Mouse (Mus musculus) spleen, postnatal 4 days (tissue): ENCODE results near the gene H2-Eb2.
"Not testable (repeated sequence)": the region's sequence is repeated elsewhere in the genome, so short reads cannot be mapped to it uniquely, and the experiment has no call there.

Experiments
- DNase-seq, 2 experiments: peaks; one replicate each; pipeline ENCODE4 v3.0.0; 2022; ENCODE audit warnings: low spot score in 2 of 2

The H2-Eb2 gene

DNA sequence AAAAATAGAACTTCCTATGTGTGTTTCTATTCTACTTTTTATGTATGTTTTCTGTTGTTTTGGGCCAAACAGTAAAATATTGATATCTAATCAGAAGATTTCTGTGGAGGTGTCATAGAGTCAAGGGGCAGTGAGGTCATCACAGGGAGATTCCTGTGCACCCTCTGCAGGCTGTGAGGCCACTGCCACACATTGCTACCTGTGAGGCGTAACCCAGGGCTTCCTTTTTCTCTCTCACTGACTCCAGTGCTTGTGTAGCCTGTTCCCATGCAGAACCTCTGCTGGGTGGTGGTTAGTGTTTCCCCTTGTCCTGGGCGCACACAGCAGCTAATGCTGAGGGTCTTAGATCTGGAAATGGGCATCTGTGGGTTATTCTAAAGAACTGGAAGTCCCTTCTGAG is 19.1 kb upstream of the H2-Eb2 start:
- no peak for DNase-seq

DNA sequence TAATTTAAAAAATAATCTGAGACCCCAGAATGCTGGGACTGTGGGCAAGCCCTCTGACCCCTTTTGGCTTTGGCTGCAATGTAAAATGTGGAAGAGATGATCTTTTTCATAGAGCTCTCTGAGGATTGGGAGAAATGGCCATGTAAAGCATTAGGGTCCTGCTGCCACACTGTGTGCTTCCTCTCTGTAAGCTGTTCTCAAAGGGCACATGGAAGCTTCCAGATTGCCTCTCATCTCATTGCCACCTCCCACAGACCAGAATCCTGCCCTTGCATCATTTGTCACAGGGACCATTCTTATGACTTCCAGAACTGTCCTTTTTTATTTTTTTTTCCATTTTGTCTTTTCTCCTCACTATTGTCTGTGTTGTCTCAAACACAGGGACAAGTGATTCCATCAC is 18.2 kb upstream of the H2-Eb2 start:
- DNase-seq = no peak

DNA sequence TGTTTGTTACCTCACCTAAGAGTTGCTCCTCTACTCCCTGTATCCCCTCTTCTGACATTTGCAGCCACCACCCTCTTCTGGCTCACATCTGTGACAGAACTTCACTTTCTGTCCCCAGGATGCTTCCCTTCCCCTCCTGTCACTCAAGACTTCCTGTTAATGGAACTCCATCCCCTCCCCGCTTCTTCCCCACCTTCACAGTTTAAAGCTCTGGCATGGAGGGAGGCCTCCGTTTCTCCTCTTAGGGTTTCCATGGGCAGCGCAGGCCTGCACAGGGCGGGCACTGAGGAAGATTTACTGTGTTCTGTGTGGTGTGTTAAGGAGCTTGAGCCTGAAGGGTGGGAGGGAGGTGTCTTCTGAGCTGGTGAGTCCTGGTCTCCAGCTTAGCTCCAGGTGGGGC is 17.3 kb upstream of the H2-Eb2 start:
- no peak for DNase-seq

DNA sequence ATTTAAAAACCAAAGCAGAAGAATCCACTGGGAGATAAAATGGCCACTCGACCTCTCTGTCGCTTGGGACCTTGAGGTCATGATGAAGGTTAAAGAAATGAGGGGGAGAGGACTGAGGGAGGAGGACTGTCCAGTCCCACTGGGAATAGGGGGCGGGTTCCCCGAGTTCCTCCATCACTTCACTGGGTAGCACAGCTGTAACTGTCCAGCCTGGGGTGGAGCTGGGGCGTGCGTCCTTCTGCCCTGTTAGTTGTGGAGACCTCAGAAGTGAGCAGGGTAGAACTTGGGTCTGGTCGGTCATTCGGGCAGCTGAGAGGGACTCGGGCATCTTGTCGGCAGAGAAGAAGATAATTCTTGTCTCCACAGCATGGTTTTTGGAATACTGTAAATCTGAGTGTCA is 16.2 kb upstream of the H2-Eb2 start:
- no peak for DNase-seq

DNA sequence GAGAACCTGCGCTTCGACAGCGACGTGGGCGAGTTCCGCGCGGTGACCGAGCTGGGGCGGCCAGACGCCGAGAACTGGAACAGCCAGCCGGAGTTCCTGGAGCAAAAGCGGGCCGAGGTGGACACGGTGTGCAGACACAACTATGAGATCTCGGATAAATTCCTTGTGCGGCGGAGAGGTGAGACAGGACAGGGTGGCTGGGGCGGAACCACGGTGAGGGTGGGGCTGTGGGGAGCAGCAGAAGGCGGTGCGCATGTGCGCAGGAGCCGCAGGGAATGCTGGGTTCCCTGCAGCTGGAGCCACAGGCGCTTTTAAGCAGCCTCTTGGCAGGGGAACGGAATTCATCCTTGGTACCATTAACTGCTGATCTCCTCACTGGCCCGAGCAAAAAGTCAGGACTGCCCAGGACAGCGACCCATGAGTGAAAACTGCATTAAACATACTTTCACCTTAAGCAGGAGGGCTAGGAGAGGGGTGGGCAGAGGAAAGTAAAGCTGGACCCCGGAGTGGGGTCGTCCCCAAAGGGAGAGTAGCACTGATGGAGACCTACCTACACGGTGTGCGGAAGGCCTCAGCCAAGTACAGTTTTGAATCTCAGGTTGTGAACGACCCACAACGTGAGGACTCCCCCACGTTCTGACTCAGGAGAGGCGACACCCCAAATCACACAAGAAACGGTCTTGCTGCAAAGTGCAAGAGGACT is 15.6 kb upstream of the H2-Eb2 start:
- DNase-seq = peak in 1 of 2 experiments; percentile 45

DNA sequence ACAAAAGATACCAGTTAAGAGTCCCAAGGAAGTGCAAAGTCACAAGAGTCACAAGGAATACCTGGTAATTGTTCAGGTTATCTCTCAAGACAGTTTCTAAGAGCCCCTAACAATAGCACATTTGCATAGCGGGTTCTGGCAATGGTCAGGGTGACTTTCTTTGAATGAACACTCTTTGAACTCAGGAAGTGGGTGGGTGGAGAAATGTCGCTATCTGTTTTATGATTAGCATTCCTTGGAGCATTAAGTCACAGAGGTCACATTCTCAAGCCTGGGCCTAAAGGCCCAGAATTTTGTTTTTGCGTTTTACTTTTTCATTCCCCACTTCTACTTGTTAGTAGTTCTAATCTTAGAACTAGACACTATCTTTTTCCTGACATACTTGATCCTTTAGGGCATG is 14.9 kb upstream of the H2-Eb2 start:
- not testable (repeated sequence) for DNase-seq

DNA sequence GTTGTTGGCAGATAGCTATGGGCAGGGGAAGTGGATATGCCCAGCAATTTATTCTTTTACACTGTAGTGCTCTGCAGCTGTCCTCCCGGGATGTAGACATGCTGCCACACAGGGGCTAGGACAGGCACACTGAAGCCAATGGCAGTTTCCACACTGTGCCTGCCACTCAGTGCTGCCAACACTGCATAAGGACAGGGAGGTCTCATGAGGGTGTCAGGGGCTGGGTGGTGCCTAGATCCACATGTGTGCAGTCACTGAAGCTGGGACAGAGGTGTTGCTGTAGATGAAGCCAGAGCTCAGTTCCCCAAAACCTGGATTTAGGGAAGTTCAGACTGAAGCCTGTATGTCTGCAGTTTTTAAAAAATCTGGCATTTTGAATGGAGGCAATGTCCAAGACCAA is 13.3 kb upstream of the H2-Eb2 start:
- DNase-seq = no peak

DNA sequence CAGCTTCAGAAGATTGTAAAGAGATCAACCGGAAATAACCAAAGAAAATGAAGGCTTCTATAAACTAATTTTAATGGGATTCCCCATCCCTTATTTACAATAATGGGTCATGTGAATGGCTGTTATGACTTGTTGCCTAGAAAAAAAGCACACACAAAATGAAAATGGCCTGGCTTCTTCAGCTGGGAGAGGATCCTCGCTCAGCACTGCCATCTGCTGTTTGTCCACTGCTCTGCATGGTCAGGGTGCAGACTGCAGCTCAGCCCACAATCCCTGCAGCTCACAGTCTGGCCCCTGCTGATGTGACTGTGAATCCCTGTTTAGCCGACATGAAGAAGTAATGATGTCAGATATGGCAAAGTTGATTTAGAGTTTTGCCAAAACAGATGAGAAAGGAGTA is 12.1 kb upstream of the H2-Eb2 start:
- DNase-seq = peak; percentile 74 to 89

DNA sequence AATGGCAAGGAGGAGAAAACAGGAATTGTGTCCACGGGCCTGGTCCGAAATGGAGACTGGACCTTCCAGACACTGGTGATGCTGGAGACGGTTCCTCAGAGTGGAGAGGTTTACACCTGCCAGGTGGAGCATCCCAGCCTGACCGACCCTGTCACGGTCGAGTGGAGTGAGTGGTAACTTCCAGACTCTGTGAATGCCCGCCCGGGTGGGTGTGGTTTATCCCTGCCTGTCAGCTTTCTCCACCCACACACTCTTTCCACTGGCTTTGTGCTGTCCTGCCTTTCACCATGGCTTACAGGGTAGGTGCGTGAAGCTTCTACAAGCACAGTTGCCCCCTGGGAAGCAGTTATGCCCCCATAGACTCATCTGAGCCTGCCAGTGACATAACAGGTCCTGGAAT is 11.2 kb upstream of the H2-Eb2 start:
- no peak for DNase-seq

DNA sequence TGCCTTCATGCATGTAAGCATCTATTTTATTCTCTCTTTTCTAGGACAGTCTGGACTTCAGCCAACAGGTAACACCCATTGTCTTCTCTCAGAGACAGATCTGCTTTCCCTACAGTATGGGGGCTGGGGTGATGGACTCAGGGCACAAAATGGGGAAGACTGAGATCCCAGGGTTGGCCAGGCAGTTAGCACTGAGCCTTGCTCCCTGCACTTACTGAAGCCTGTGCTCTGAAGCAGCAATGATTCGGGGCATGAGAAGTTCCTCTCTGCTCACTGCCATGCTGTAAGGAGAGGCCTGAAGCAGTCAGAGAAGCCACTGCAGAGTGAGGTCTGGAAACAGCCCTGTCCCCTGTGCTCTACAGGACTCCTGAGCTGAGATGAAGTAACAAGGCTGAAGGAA is 10.0 kb upstream of the H2-Eb2 start:
- peak in 1 of 2 experiments; percentile 41 for DNase-seq

DNA sequence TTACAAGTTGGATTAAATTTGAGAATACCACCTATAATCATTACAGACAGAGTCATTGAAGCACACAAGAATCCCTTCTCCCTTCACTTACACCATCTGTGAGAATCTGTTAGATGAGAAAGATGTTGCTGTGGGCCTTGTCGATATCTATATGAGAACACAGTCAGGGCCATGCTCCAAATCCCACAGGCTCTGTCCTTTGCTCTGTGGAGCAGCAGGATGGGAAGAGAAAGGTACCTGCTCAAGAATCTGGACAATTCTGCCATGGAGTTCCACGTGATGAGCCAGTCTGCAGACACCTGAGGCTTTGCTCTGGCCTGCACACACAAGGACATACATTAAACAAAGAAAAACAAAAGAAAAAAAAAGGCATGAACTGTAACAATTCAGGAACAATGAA is 8.8 kb upstream of the H2-Eb2 start:
- peak in 1 of 2 experiments; percentile 28 for DNase-seq

DNA sequence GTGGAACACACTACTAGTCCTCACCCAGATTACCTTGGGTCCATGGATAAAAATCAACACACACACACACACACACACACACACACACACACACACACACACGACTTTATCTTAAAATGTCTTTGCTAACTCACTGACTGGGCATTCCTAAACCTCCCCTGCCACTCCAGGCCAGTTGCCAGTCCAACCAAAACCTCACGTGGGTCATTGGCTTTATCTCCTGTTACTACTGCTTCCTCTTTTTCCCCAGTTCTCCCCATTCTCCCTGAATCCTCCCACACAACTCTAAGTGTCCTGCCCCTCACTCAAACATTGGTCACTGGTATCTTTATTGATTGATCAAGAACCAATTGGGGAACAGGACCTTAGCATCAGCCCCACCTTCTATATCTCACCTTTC is 8.2 kb upstream of the H2-Eb2 start:
- DNase-seq = no peak

DNA sequence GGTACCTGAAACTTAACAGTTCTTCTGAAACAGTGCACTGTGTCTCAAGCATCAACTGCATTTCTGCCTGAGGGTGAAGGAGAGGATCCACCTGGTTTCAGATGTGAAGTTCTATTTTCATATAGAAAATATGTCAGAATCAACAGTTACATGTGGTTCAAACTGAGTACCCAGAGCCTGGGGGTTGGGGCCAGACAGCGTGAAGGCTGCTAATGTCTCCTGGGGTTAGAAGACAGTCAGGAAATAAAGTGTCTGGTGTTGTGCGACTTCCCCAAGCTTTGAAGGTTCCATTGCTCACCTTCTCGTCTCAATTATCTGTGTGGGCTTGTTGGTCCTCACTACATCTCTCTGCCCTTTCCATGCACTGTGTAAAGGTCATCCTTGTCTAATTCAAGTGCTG is 908 bp downstream of the H2-Eb2 start:
- no peak for DNase-seq

DNA sequence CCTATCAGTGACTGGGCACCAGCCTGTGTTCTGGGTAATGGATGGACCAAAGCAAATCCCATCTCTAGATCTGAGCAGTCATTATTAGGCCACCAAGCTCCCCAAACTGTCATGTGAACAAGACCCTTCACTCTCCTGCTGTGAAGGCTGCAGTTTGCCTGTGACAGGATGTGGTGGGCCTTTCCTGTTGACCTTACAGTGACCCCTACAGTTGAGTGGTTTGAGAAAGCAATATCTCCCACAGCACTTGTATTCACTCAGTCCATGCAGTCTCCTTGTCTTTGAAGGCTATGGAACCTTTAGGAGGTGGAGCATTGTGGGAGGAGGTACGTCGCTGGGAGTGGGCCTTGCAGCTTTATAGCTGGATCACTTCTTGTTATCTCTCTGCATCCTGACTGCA is 4.3 kb downstream of the H2-Eb2 start:
- no peak for DNase-seq

DNA sequence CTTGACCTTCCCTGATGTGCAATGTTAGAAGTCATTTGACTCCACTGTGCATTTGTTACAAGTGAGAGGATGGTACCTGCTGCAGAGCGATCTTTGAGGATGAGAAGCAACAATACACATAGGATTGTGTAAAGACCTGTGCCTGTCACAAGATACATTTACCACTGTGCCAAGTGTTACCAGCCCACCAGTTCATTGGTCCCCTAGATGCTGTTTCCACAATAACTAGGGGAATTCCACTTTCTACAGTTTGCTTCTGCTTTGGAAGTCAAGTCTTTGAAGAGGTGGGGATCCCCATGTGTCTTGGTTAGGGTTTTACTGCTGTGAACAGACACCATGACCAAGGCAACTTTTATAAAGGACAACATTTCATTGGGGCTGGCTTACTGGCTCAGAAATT is 5.7 kb downstream of the H2-Eb2 start:
- no peak for DNase-seq

DNA sequence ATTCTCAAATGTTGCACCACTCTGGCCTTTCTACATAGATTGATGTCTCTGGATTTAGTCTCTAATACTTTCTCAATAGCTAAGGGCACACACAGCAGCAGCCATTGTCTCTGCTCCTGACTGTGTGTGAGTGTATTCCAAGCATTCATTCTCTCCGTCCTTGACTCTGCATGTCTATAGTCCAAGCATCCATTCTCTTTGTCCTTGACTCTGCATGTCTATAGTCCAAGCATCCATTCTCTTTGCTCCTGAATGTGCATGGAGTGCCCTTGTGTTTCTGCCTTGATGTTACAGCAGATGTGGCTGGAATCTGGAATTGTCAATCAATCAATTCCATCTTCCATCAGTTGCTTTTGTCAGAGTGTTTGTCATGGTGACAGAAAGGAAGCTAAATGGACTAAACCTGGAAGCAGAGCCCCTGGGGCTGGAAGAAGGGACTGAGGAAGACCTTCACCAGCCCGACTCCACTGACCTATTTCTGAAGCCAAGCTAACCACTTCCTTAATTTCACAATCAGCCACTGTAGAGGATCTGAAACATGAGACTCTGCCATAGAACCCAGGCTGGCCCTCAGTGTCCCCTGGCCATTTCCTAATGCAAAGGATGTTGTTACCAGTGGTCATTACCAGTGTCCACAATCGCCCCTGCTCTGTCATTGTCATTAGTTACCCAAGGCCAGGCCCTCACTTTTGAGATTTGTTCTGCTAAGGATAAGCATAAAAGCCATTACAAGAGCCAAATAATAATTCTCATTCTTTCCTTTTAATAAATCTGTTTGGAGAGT is 15.3 kb downstream of the H2-Eb2 start:
- peak in 1 of 2 experiments; percentile 60 for DNase-seq

DNA sequence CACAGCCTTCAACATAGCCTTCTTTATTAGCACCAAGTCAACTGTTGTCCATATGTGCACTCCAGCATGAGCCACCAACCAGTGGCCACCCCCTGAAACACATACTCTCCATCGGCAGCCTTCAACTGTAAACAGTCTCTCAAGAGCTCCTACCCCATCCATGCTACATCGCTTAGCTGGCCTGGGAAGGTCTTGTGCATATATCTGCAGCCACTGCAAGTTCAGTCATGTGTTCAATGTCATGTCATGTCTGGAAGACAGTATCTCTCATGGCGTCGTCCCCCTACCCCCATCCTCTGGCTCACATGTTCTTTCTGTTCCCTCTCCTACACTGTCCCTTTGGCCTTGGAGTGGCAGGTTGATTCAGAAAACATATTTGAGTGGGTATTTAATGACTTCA is 19.4 kb downstream of the H2-Eb2 start:
- no peak for DNase-seq

DNA sequence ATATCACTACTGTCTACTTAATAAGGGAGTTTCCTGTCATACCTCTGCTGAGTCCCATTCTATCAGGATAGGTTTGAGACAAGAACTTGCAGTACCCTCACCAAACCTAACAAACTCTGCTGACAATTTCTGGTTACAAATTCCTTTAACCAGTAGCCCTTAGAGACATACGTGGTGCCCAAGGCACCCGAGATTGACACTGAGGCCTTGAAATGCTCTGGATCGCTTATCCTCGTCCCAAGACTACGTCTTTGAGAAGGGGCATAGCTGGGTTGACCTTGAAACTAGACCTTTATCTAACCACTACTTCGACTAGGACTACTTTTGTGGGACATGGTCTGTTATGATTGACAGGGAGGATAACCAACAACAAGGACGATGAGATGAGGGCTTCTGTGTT is 20.0 kb downstream of the H2-Eb2 start:
- DNase-seq = no peak

DNA sequence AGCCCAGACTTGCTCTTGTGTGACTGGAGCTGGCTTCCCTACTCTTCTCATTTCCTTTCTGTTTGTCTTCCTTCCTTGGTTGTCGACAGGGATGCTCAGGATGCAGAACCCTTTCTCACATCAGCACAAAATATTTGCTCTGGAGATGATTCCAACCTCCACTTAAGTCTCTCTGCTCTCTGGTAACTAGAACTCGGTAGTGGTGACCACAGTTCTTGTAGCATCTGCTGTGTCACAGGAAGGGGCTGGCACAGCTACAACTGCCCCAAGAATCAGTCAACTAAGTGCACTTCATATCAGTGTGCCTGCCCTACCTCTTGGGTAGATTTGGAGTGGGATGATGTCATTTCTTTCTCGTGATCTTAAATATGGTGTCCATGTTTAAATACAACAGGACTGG is 20.6 kb downstream of the H2-Eb2 start:
- no peak for DNase-seq

DNA sequence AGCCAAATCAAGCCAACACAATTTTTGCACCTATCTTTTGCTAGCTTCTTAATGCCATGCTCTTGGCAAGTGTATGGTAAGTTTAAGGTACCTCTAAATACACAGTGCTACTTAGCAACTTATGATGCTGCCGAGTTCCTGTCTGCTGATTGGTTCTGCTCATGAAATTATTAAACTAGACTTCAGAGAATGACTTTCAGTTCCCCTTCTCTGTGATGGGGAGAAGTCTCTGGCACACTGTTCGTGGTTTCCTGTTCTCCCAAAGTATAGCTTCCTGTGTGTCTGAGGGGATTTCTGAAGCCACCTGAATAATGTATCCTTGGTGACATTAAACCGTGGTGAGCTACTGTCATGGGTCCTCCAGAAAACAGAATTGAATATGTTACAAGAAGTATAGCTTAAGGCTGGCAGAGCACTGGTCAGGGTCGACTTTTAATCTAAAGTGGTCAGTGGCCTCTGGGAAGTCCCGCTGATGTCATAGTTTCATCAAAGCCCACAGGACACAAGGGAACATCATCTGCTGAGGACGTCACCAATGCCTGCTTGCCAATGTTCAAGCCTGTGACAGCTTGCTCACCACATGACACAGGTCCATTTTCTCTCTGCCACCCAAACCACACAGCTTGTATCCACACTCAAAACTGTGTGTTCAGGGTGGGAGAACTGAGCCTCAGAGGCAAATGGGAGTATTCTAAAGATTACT is 22.3 kb downstream of the H2-Eb2 start:
- DNase-seq = peak; percentile 76 to 81

DNA sequence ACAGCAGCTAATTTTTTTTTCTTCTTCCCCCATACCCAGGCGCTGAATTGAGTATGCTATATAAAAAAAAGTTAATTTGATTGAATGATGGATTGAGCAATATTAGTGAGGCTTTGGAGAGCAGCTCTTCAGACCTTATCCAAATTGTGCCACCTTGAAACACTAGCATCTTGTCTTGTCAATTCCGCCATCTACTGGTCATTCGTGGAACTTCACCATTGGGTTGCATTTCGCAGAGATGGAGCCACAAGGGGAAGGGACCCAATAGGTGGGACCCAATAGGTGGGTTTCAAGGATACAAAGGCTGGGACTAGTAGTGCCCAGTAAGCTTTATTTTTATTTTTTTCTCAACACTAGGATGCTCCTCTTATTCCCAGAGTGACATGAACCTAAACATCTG is 24.0 kb downstream of the H2-Eb2 start:
- DNase-seq = peak; percentile 80 to 94

DNA sequence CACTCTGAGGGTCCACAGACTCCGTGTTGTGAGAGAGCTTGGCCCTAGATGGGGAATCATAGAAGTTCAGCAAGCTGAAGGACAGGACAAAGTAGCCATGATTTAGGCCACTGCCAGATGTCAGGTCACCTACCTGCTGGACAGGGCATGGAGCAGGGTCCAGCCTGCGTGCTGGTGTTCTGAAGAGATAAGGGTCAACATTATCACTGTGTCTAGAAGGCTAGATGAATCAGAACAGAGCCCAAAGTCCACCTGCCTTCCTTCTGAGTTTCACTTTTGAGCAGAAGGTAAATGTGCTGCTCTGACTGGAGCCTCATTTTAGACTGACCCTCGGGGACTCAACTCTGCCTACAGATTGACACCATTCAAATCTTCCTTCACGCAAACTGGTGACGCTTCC is 29.1 kb downstream of the H2-Eb2 start, which contains the start of gene Btnl2:
Gene Btnl2 (plus strand): TSS at position 284 of the 400 bp plus-strand sequence.
- DNase-seq = no peak

DNA sequence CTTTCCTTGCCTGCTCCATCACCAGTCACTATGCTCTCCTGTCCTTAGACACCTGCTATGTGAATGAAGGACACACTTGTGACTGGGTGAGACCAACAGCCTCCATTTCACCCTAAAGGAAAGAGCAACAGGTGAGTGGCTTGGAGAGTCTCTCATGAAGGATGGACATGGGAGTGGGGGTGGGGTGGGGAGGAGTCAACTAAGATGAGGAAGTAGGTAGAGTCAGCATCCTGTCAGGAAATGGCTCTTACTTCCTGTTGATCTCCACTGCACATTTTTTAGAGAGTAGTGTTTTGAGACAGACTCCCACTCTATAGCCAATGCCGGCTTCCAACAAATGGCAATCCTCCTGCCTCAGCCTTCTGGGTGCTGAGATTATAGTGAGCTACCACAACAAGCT is 29.5 kb downstream of the H2-Eb2 start:
- peak; percentile 38 to 74 for DNase-seq
